9 mouse cellular contexts compared by ENCODE assay signal in the genomic region with DNA sequence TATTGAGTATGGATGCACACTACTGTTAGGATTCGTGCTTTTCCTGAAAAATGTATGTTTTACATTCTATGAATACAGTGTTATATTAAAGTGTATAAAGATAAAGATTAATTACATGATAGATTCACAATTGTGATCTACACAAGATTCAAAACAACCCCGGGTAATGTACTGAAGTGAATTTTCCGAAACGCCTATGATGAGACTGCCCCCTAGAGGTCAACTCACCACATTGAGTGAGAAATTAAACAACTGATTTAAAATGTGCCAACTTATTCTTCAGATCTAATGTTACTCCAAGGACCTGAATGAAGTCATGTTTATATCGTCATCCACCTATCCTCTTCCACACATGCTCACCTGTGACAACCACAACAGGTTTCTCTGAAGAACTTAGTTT. TPM values are rescaled to one million over a fixed set of nuclear protein-coding genes. Genes with fewer than 3 reads are reported as not detected.
DNase-seq lines count a peak whose midpoint lies in the region; ATAC-seq lines count a peak whose summit lies in the region.
"Had no signal": no experiment of that assay in that cellular context is flagged by ENCODE, and none has a peak within 500 bp of the region (broad histone marks: within the 10 kb centered on the region; RNA-seq: fewer than 3 reads in every experiment).

No protein-coding gene starts in this region.

- H3K27me3 ChIP-seq in kidney, embryonic 15.5 days = no peaks in the 10 kb centered on the region
- no peaks in the 10 kb centered on the region for H3K27me3 ChIP-seq in embryonic facial prominence, embryonic 11.5 days (ENCODE audit: control insufficient read depth, insufficient read depth, low read length)
- H3K27me3 ChIP-seq: embryonic facial prominence, embryonic 12.5 days had no signal

- DNase-seq in kidney, adult 9 months = peak; percentile 29
- DNase-seq in A20 (ENCODE audit: low read depth, low spot score) (peak; percentile 41), ES-CJ7 (ENCODE audit: low read depth, low spot score) (peak; percentile 23)
- peak; percentile 75 for DNase-seq in embryonic facial prominence, embryonic 11.5 days (ENCODE audit: low spot score)
- no peak for DNase-seq in urinary bladder, postnatal 36 days (ENCODE audit: low spot score in 2 of 2)
- no peak for DNase-seq in urinary bladder, postnatal 10 days (ENCODE audit: low spot score)

- H3K9ac ChIP-seq in kidney, embryonic 15.5 days = no peak overlapping the region
- H3K9ac ChIP-seq in embryonic facial prominence, embryonic 11.5 days (replicated peaks; ENCODE audit: low read length) = no peak overlapping the region
- H3K9ac ChIP-seq: embryonic facial prominence, embryonic 12.5 days had no signal

- ATAC-seq in kidney, embryonic 15.5 days (replicated peaks; ENCODE audit: low FRiP score) = no peak
- ATAC-seq in embryonic facial prominence, embryonic 11.5 days (replicated peaks; ENCODE audit: insufficient number of reproducible peaks, low FRiP score, low TSS enrichment, low read depth) = no peak
- ATAC-seq in megakaryocyte-erythroid progenitor cell, adult 5-6 weeks (replicated peaks; ENCODE audit: low FRiP score, low TSS enrichment, poor library complexity, severe bottlenecking) = peak; percentile 70

- H3K4me1 ChIP-seq in kidney, embryonic 15.5 days = no peaks in the 10 kb centered on the region
- no peaks in the 10 kb centered on the region; the same call in 1 of the 2 replicates for H3K4me1 ChIP-seq in embryonic facial prominence, embryonic 11.5 days (ENCODE audit: control insufficient read depth, insufficient read depth, low read length)

- H3K4me2 ChIP-seq in kidney, embryonic 15.5 days = no peak overlapping the region
- H3K4me2 ChIP-seq in embryonic facial prominence, embryonic 11.5 days (ENCODE audit: low read depth, low read length) = no peak overlapping the region

- no peaks in the 10 kb centered on the region for H3K36me3 ChIP-seq in kidney, embryonic 15.5 days
- H3K36me3 ChIP-seq in embryonic facial prominence, embryonic 11.5 days (replicated peaks; ENCODE audit: control insufficient read depth, insufficient read depth, low read depth, low read length) = no peaks in the 10 kb centered on the region
- H3K36me3 ChIP-seq: embryonic facial prominence, embryonic 12.5 days had no signal

- H3K4me3 ChIP-seq in kidney, embryonic 15.5 days (replicated peaks) = no peak overlapping the region
- no peak overlapping the region for H3K4me3 ChIP-seq in embryonic facial prominence, embryonic 11.5 days (ENCODE audit: low read depth, low read length)
- H3K4me3 ChIP-seq: embryonic facial prominence, embryonic 12.5 days had no signal

- WGBS in kidney, embryonic 15.5 days = 19% methylated on average over 5 of the region's 5 CpGs
- WGBS in embryonic facial prominence, embryonic 11.5 days = 19% methylated on average over 5 of the region's 5 CpGs

- H3K27ac ChIP-seq in kidney, embryonic 15.5 days = no peak overlapping the region
- H3K27ac ChIP-seq in embryonic facial prominence, embryonic 11.5 days (replicated peaks; ENCODE audit: low read depth, low read length) = no peak overlapping the region
- H3K27ac ChIP-seq: embryonic facial prominence, embryonic 12.5 days had no signal

- H3K9me3 ChIP-seq in kidney, embryonic 15.5 days (replicated peaks) = no peaks in the 10 kb centered on the region
- no peaks in the 10 kb centered on the region for H3K9me3 ChIP-seq in embryonic facial prominence, embryonic 11.5 days (replicated peaks; ENCODE audit: control insufficient read depth, low read length)
- H3K9me3 ChIP-seq: embryonic facial prominence, embryonic 12.5 days had no signal

RNA-seq across cellular contexts. Expression of gene Ptprq, which starts 27.7 kb away (rescaled TPM):
- 0.01 and 0.06 TPM in 2 replicates for polyA plus RNA-seq in kidney, embryonic 15.5 days (2015; fragmentation: Nextera tagmentation; extraction: Ambion mirVana)
- 0.07 and 0.08 TPM in 2 replicates for polyA plus RNA-seq in embryonic facial prominence, embryonic 11.5 days (2014; fragmentation: Nextera tagmentation; extraction: Ambion mirVana)
- not detected in 2 replicates for total RNA-seq in megakaryocyte-erythroid progenitor cell, adult 5-6 weeks (2014; fragmentation: Nextera tagmentation)
- not detected in 2 replicates for total RNA-seq in megakaryocyte-erythroid progenitor cell, adult 5-6 weeks (2017)

Comparison
In these comparisons a context has a peak if more than half of its experiments do, and no peak if none do; other contexts are left out.
1. DNase-seq: peak in kidney, adult 9 months (single experiment), A20 (single experiment), ES-CJ7 (single experiment) and embryonic facial prominence, embryonic 11.5 days (single experiment); none in urinary bladder, postnatal 36 days (0 of 2) and urinary bladder, postnatal 10 days (single experiment).